Mouse (Mus musculus): ENCODE results near the gene Slc35f5. TPM values are rescaled to one million over a fixed set of nuclear protein-coding genes. Genes with fewer than 3 reads are reported as not detected.

Gene Slc35f5
- total and polyA plus RNA-seq, 3 experiments: 3.9 to 6.0 (median 5.8) TPM

DNA sequence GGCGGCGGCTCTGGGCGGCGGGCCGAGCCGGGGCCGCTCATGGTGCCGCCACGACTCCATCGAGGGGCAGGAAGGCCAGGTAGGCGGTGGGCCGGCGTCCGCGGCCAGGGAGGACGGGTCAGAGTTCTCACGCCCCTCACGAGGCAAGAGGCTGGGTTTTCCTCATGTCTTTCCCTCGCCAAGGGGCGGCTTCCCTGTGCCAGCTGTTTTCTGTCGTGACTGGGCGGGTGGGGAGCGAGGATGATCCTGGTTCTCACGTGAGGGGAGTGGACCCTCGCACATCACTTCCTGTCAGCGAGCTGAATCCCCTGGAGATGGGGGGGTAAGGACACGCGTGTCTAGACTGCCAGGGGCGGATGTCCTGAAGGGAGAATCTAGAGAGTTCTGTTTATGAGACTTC lies 811 bp downstream of the Slc35f5 start:
- no peak for DNase-seq (ENCODE audit: extremely low read depth)
- dilution Hi-C loops (cut with MboI; ENCODE audit: extremely low pct_ligation_motif_present, extremely low pct_unique_long_range_greater_than_20kb, low sequenced_read_pairs) (no loop called here), in situ Hi-C loops (cut with MboI; ENCODE audit: low pct_ligation_motif_present, low pct_unique_long_range_greater_than_20kb, low sequenced_read_pairs) (loop anchor here (10.0 kb wide), 1 partner anchor 126 kb away; the partner anchor contains the start of gene Actr3)
- peak overlapping the region; percentile 80 for H3K9ac ChIP-seq (ENCODE audit: insufficient read depth, low read depth)
- no peaks in the 10 kb centered on the region for H3K9me3 ChIP-seq (replicated peaks; ENCODE audit: low read length)
- no peaks in the 10 kb centered on the region for H3K36me3 ChIP-seq (replicated peaks in 1 of 2; ENCODE audit: control insufficient read depth in 1 of 2, insufficient read depth in 1 of 2, low read length in 1 of 2)
- H3K4me2 ChIP-seq (ENCODE audit: insufficient read depth, low read depth, poor library complexity, severe bottlenecking): peak overlapping the region; percentile 59
- H3K4me3 ChIP-seq (replicated peaks in 1 of 3; ENCODE audit: low read depth in 2 of 3, low read length in 2 of 3, poor library complexity in 1 of 3): peak overlapping the region; percentile 62 to 91 (median 77)
- H3K27ac ChIP-seq (ENCODE audit: insufficient read depth, low read depth): no peak overlapping the region
- no peaks in the 10 kb centered on the region for H3K79me2 ChIP-seq (replicated peaks; ENCODE audit: control insufficient read depth, extremely low read depth, insufficient read depth, poor library complexity, severe bottlenecking)
- TF ChIP-seq RAD21 (IDR thresholded peaks at IDR 0.05; ENCODE audit: low read depth, low read length) (no peak), KAT2A (IDR thresholded peaks at IDR 0.05; ENCODE audit: insufficient replicate concordance, low read length) (no peak), ETS1 (conservative IDR thresholded peaks at IDR 0.05; ENCODE audit: low read depth, low read length) (no peak), ELF1 (IDR thresholded peaks at IDR 0.05; ENCODE audit: low read depth, low read length) (no peak), SIN3A (IDR thresholded peaks at IDR 0.05; ENCODE audit: low read length) (no peak), ZNF384 (IDR thresholded peaks at IDR 0.05; ENCODE audit: low read depth, low read length) (no peak), ZKSCAN1 (IDR thresholded peaks at IDR 0.05; ENCODE audit: borderline replicate concordance, low read depth, low read length) (no peak), NRF1 (IDR thresholded peaks at IDR 0.05; ENCODE audit: low read depth, low read length) (no peak), BHLHE40 (IDR thresholded peaks at IDR 0.05; ENCODE audit: low read depth, low read length) (peak; percentile 71)
- peaks cover 3 to 11% of the 10 kb centered on the region in 2 experiments; a peak in 3 of 4 replicates for H3K4me1 ChIP-seq (ENCODE audit: control insufficient read depth in 1 of 2, insufficient read depth in 2 of 2)
- H3K27me3 ChIP-seq (replicated peaks): no peaks in the 10 kb centered on the region

DNA sequence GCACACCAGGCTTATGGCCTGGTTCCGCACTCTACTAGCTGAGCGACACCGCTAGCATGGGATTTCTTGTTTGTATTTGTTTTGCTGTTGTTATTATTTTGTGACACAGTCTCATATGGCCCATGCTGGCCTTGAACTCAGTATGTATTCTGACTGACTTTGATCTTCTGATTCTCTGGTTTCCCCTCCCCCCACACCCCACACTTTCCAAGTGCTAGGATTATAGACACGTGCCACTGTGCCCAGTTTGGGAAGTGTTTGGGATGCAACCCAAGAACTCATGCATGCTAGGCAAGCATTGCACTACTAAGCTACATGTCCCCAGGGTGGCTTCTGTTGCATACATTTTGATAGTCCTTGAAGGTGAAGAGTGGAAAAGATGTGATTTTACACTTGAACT lies 1.4 kb downstream of the Slc35f5 start:
- no peak for DNase-seq (ENCODE audit: extremely low read depth)
- Histone ChIP-seq H3K9ac (ENCODE audit: insufficient read depth, low read depth) (no peak overlapping the region), H3K4me3 (replicated peaks in 1 of 3; ENCODE audit: low read depth in 2 of 3, low read length in 2 of 3, poor library complexity in 1 of 3) (no peak overlapping the region), H3K79me2 (replicated peaks; ENCODE audit: control insufficient read depth, extremely low read depth, insufficient read depth, poor library complexity, severe bottlenecking) (no peaks in the 10 kb centered on the region), H3K4me2 (ENCODE audit: insufficient read depth, low read depth, poor library complexity, severe bottlenecking) (peak overlapping the region; percentile 59), H3K4me1 (ENCODE audit: control insufficient read depth in 1 of 2, insufficient read depth in 2 of 2) (peaks cover 3 to 11% of the 10 kb centered on the region in 2 experiments; a peak in 3 of 4 replicates), H3K27me3 (replicated peaks) (no peaks in the 10 kb centered on the region), H3K27ac (ENCODE audit: insufficient read depth, low read depth) (no peak overlapping the region), H3K9me3 (replicated peaks; ENCODE audit: low read length) (no peaks in the 10 kb centered on the region), H3K36me3 (replicated peaks in 1 of 2; ENCODE audit: control insufficient read depth in 1 of 2, insufficient read depth in 1 of 2, low read length in 1 of 2) (no peaks in the 10 kb centered on the region)
- dilution Hi-C loops (cut with MboI; ENCODE audit: extremely low pct_ligation_motif_present, extremely low pct_unique_long_range_greater_than_20kb, low sequenced_read_pairs) (no loop called here), in situ Hi-C loops (cut with MboI; ENCODE audit: low pct_ligation_motif_present, low pct_unique_long_range_greater_than_20kb, low sequenced_read_pairs) (loop anchor here (10.0 kb wide), 1 partner anchor 127 kb away; the partner anchor contains the start of gene Actr3)
- TF ChIP-seq TCF12 (IDR thresholded peaks at IDR 0.05; ENCODE audit: low read depth, low read length) (no peak), RAD21 (IDR thresholded peaks at IDR 0.05; ENCODE audit: low read depth, low read length) (no peak), HCFC1 (IDR thresholded peaks at IDR 0.05; ENCODE audit: low read depth, low read length) (no peak), USF1 (IDR thresholded peaks at IDR 0.05; ENCODE audit: low read depth, low read length) (no peak), ETS1 (conservative IDR thresholded peaks at IDR 0.05; ENCODE audit: low read depth, low read length) (no peak), USF2 (conservative IDR thresholded peaks at IDR 0.05; ENCODE audit: low read depth, low read length) (no peak), GABPA (IDR thresholded peaks at IDR 0.05; ENCODE audit: insufficient replicate concordance, low read depth, low read length) (no peak), CTCF (conservative IDR thresholded peaks at IDR 0.05 in 1 of 2, IDR thresholded peaks at IDR 0.05 in 1 of 2; ENCODE audit: low read depth in 2 of 2, low read length in 2 of 2) (no peak), UBTF (IDR thresholded peaks at IDR 0.05; ENCODE audit: low read depth, low read length) (no peak), E2F4 (IDR thresholded peaks at IDR 0.05; ENCODE audit: insufficient replicate concordance, low read depth, low read length) (no peak), KAT2A (IDR thresholded peaks at IDR 0.05; ENCODE audit: insufficient replicate concordance, low read length) (no peak), PAX5 (IDR thresholded peaks at IDR 0.05; ENCODE audit: low read length) (no peak), ZC3H11A (IDR thresholded peaks at IDR 0.05; ENCODE audit: low read depth, low read length) (no peak), ZMIZ1 (IDR thresholded peaks at IDR 0.05; ENCODE audit: low read depth, low read length) (no peak), EP300 (IDR thresholded peaks at IDR 0.05; ENCODE audit: low read length) (no peak), MAX (IDR thresholded peaks at IDR 0.05; ENCODE audit: low read length) (no peak), ZNF384 (IDR thresholded peaks at IDR 0.05; ENCODE audit: low read depth, low read length) (no peak)
